ENCODE assay signal across 10 mouse cellular contexts in the genomic region with DNA sequence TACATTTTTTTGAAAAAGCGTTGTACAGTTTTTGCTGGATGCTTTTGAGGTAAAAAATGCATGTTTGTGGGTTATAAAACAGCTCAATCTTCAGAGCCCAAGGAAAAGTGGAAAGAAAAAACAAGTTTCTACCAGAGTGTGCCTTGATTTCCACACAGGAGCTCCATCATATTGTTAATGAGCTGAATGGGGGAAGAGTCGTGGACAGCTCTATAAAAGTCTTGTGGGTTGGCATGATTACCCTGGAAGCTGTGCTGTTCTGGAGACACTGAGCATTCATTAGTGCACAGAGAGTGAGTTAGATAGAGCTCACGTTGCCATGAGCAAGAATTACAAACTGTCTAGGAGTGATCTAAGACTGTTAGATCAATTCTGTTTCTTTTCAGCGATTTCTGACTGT. TPM values are rescaled to one million over a fixed set of nuclear protein-coding genes. Genes with fewer than 3 reads are reported as not detected.
DNase-seq lines count a peak whose midpoint lies in the region; ATAC-seq and TF ChIP-seq lines count a peak whose summit lies in the region.
"Had no signal": no experiment of that assay in that cellular context is flagged by ENCODE, and none has a peak within 500 bp of the region (broad histone marks: within the 10 kb centered on the region; RNA-seq: fewer than 3 reads in every experiment).

No protein-coding gene starts in this region.

- no peak for ATAC-seq in heart, embryonic 14.5 days (ENCODE audit: insufficient number of reproducible peaks, insufficient read depth, low FRiP score, low read depth)
- ATAC-seq in hindbrain, embryonic 12.5 days (ENCODE audit: low FRiP score), result no peak
- no peak for ATAC-seq in midbrain, embryonic 11.5 days (ENCODE audit: low FRiP score)
- ATAC-seq in granulocyte monocyte progenitor cell, adult 5-6 weeks (replicated peaks; ENCODE audit: poor library complexity, severe bottlenecking), result no peak

- H3K27me3 ChIP-seq in heart, embryonic 14.5 days (ENCODE audit: control insufficient read depth, insufficient read depth, low read length), result no peaks in the 10 kb centered on the region
- no peaks in the 10 kb centered on the region for H3K27me3 ChIP-seq in MEL (ENCODE audit: control insufficient read depth in 1 of 2, insufficient read depth in 2 of 2, low read length in 2 of 2)
- no peaks in the 10 kb centered on the region for H3K27me3 ChIP-seq in hindbrain, embryonic 12.5 days
- no peaks in the 10 kb centered on the region for H3K27me3 ChIP-seq in midbrain, embryonic 11.5 days (ENCODE audit: control insufficient read depth, insufficient read depth, low read length)

- H3K4me1 ChIP-seq in heart, embryonic 14.5 days (ENCODE audit: control insufficient read depth in 2 of 2, insufficient read depth in 2 of 2, low read length in 2 of 2), result peaks cover 2 to 16% of the 10 kb centered on the region in 2 experiments
- H3K4me1 ChIP-seq in MEL (ENCODE audit: control insufficient read depth in 1 of 2, insufficient read depth in 2 of 2, low read length in 2 of 2), result peaks cover 0 to 16% of the 10 kb centered on the region in 2 experiments; a peak in 2 of 4 replicates
- peaks cover 27% of the 10 kb centered on the region for H3K4me1 ChIP-seq in hindbrain, embryonic 12.5 days
- H3K4me1 ChIP-seq in midbrain, embryonic 11.5 days (ENCODE audit: control insufficient read depth, insufficient read depth, low read length), result peaks cover 14% of the 10 kb centered on the region

- peak overlapping the region; percentile 99 for H3K9ac ChIP-seq in heart, embryonic 14.5 days (ENCODE audit: low read length)
- H3K9ac ChIP-seq in MEL (ENCODE audit: control insufficient read depth, low read depth, low read length, poor library complexity, severe bottlenecking), result peak overlapping the region; percentile 96
- H3K9ac ChIP-seq in hindbrain, embryonic 12.5 days, result peak overlapping the region; percentile 99
- peak overlapping the region; percentile 100 for H3K9ac ChIP-seq in midbrain, embryonic 11.5 days (ENCODE audit: low read length)

- WGBS in heart, embryonic 14.5 days, result 49% methylated on average over 4 of the region's 4 CpGs
- 49% methylated on average over 4 of the region's 4 CpGs for WGBS in hindbrain, embryonic 12.5 days
- 62% methylated on average over 4 of the region's 4 CpGs for WGBS in midbrain, embryonic 11.5 days

- TF ChIP-seq CTCF in MEL (IDR thresholded peaks at IDR 0.05 in 2 of 3, conservative IDR thresholded peaks at IDR 0.05 in 1 of 3; ENCODE audit: control insufficient read depth in 1 of 3, insufficient read depth in 1 of 3, low read depth in 2 of 3, low read length in 3 of 3, poor library complexity in 1 of 3, severe bottlenecking in 1 of 3), result no peak

- no peak for DNase-seq in heart, postnatal 36 days
- DNase-seq in MEL (ENCODE audit: low read depth, low spot score), result no peak
- no peak for DNase-seq in midbrain, embryonic 11.5 days (ENCODE audit: low spot score, missing footprints)
- DNase-seq in thymus, postnatal 25 days, result no peak
- no peak for DNase-seq in urinary bladder, postnatal 4 days (ENCODE audit: low spot score in 2 of 2)
- DNase-seq: layer of hippocampus, postnatal 36 days; right cerebral cortex, postnatal 25 days had no signal

- peak overlapping the region in 1 of 2 experiments; percentile 92; a peak in 2 of 4 replicates for H3K4me3 ChIP-seq in heart, embryonic 14.5 days (ENCODE audit: control insufficient read depth in 1 of 2, insufficient read depth in 1 of 2, low read depth in 1 of 2, low read length in 2 of 2)
- peak overlapping the region; percentile 58 to 61 for H3K4me3 ChIP-seq in MEL (ENCODE audit: control insufficient read depth in 1 of 2, insufficient read depth in 1 of 2, low read depth in 2 of 2, low read length in 2 of 2)
- H3K4me3 ChIP-seq in hindbrain, embryonic 12.5 days, result peak overlapping the region; percentile 93
- H3K4me3 ChIP-seq in midbrain, embryonic 11.5 days (ENCODE audit: low read depth, low read length), result peak overlapping the region; percentile 97

- intact Hi-C loops in heart, postnatal 36 days (cut with DNase I), result loop anchor here (5.0 kb wide), 1 partner anchor 90 kb away; no protein-coding TSS in a partner anchor

- H3K36me3 ChIP-seq in heart, embryonic 14.5 days (ENCODE audit: control insufficient read depth, insufficient read depth, low read length), result peaks cover 60% of the 10 kb centered on the region
- H3K36me3 ChIP-seq in MEL (ENCODE audit: control insufficient read depth in 1 of 2, insufficient read depth in 2 of 2, low read length in 2 of 2), result peaks cover 20 to 46% of the 10 kb centered on the region in 2 experiments
- H3K36me3 ChIP-seq in hindbrain, embryonic 12.5 days, result peaks cover 33% of the 10 kb centered on the region
- H3K36me3 ChIP-seq in midbrain, embryonic 11.5 days (ENCODE audit: control insufficient read depth, insufficient read depth, low read length), result peaks cover 10% of the 10 kb centered on the region

- H3K4me2 ChIP-seq in heart, embryonic 14.5 days (ENCODE audit: low read length), result peak overlapping the region; percentile 70
- peak overlapping the region; percentile 68 for H3K4me2 ChIP-seq in hindbrain, embryonic 12.5 days (replicated peaks)
- peak overlapping the region; percentile 72 for H3K4me2 ChIP-seq in midbrain, embryonic 11.5 days

- H3K9me3 ChIP-seq in heart, embryonic 14.5 days (ENCODE audit: control insufficient read depth, low read length), result no peaks in the 10 kb centered on the region
- H3K9me3 ChIP-seq in MEL (replicated peaks; ENCODE audit: insufficient read depth, low read length), result no peaks in the 10 kb centered on the region
- no peaks in the 10 kb centered on the region for H3K9me3 ChIP-seq in hindbrain, embryonic 12.5 days (replicated peaks)
- no peaks in the 10 kb centered on the region for H3K9me3 ChIP-seq in midbrain, embryonic 11.5 days (ENCODE audit: control insufficient read depth, low read length)

- TF ChIP-seq RAD21 in MEL (IDR thresholded peaks at IDR 0.05; ENCODE audit: low read depth, low read length), result no peak

- TF ChIP-seq POLR2A in MEL (IDR thresholded peaks at IDR 0.05; ENCODE audit: control insufficient read depth in 1 of 2, insufficient read depth in 1 of 2, low read depth in 1 of 2, low read length in 2 of 2, poor library complexity in 1 of 2), result no peak

- peaks cover 69% of the 10 kb centered on the region for H3K79me2 ChIP-seq in MEL (ENCODE audit: control insufficient read depth, insufficient read depth, low read length, poor library complexity)

- no peak overlapping the region for H3K27ac ChIP-seq in heart, embryonic 14.5 days (replicated peaks in 1 of 2; ENCODE audit: control insufficient read depth in 1 of 2, insufficient read depth in 1 of 2, low read depth in 2 of 2, low read length in 2 of 2)
- H3K27ac ChIP-seq in MEL (ENCODE audit: control insufficient read depth, low read depth, low read length), result no peak overlapping the region
- H3K27ac ChIP-seq in hindbrain, embryonic 12.5 days, result peak overlapping the region; percentile 48; the same call in 1 of the 2 replicates
- H3K27ac ChIP-seq in midbrain, embryonic 11.5 days (ENCODE audit: low read depth, low read length), result no peak overlapping the region

- TF ChIP-seq EP300 in MEL (IDR thresholded peaks at IDR 0.05; ENCODE audit: low read depth in 1 of 2, low read length in 2 of 2), result no peak

RNA-seq across cellular contexts. Expression of a gene that starts 2.1 kb away (rescaled TPM):
- 333 and 340 TPM in 2 replicates for polyA plus RNA-seq in heart, embryonic 14.5 days (2014; fragmentation: Nextera tagmentation; extraction: Ambion mirVana)
- 10 to 100 TPM; 61.7 to 69.7 TPM for total RNA-seq in heart, postnatal 36 days (2021)
- total RNA-seq in MEL (2012; rRNA removed), result 250 and 253 TPM in 2 replicates
- polyA plus RNA-seq in MEL (2012; ENCODE audit: insufficient read depth in 1 of 2, insufficient read length in 2 of 2, low read depth in 1 of 2, low replicate concordance in 2 of 2, missing spikeins in 1 of 2), result 100 to 1,000 TPM in 1 of 2 experiments, not detected in 1; 177 TPM
- 559 and 584 TPM in 2 replicates for polyA plus RNA-seq in hindbrain, embryonic 12.5 days (2016; fragmentation: Nextera tagmentation; extraction: Ambion mirVana)
- 757 and 781 TPM in 2 replicates for polyA plus RNA-seq in midbrain, embryonic 11.5 days (2014; fragmentation: Nextera tagmentation; extraction: Ambion mirVana)
- 259 and 278 TPM in 2 replicates for total RNA-seq in granulocyte monocyte progenitor cell, adult 5-6 weeks (2014; fragmentation: Nextera tagmentation)
- 377 and 496 TPM in 2 replicates for total RNA-seq in granulocyte monocyte progenitor cell, adult 5-6 weeks (2017)

RNA-seq across cellular contexts. Expression of a gene that starts 2.5 kb away (rescaled TPM):
- 638 and 739 TPM in 2 replicates for polyA plus RNA-seq in heart, embryonic 14.5 days (2014; fragmentation: Nextera tagmentation; extraction: Ambion mirVana)
- 100 to 1,000 TPM; 408 to 439 TPM for total RNA-seq in heart, postnatal 36 days (2021)
- total RNA-seq in MEL (2012; rRNA removed), result 635 and 657 TPM in 2 replicates
- polyA plus RNA-seq in MEL (2012; ENCODE audit: insufficient read depth in 1 of 2, insufficient read length in 2 of 2, low read depth in 1 of 2, low replicate concordance in 2 of 2, missing spikeins in 1 of 2), result 1,000 to 10,000 TPM; 1,226 to 1,710 TPM
- 2,304 and 2,598 TPM in 2 replicates for polyA plus RNA-seq in hindbrain, embryonic 12.5 days (2016; fragmentation: Nextera tagmentation; extraction: Ambion mirVana)
- 1,654 and 1,893 TPM in 2 replicates for polyA plus RNA-seq in midbrain, embryonic 11.5 days (2014; fragmentation: Nextera tagmentation; extraction: Ambion mirVana)
- 1,481 and 1,500 TPM in 2 replicates for total RNA-seq in granulocyte monocyte progenitor cell, adult 5-6 weeks (2014; fragmentation: Nextera tagmentation)
- 1,312 and 1,646 TPM in 2 replicates for total RNA-seq in granulocyte monocyte progenitor cell, adult 5-6 weeks (2017)

RNA-seq across cellular contexts. Expression of a gene that starts 39.7 kb away (rescaled TPM):
- polyA plus RNA-seq in heart, embryonic 14.5 days (2014; fragmentation: Nextera tagmentation; extraction: Ambion mirVana), result 4.1 and 4.3 TPM in 2 replicates
- under 1 TPM; 0.35 to 0.36 TPM for total RNA-seq in heart, postnatal 36 days (2021)
- 0.07 and 0.15 TPM in 2 replicates for total RNA-seq in MEL (2012; rRNA removed)
- under 1 TPM in 1 of 2 experiments, not detected in 1; 0.21 TPM for polyA plus RNA-seq in MEL (2012; ENCODE audit: insufficient read depth in 1 of 2, insufficient read length in 2 of 2, low read depth in 1 of 2, low replicate concordance in 2 of 2, missing spikeins in 1 of 2)
- 3.8 and 4.5 TPM in 2 replicates for polyA plus RNA-seq in hindbrain, embryonic 12.5 days (2016; fragmentation: Nextera tagmentation; extraction: Ambion mirVana)
- polyA plus RNA-seq in midbrain, embryonic 11.5 days (2014; fragmentation: Nextera tagmentation; extraction: Ambion mirVana), result 4.3 and 5.3 TPM in 2 replicates
- total RNA-seq in granulocyte monocyte progenitor cell, adult 5-6 weeks (2014; fragmentation: Nextera tagmentation), result not detected in 2 replicates
- 0.73 TPM in 1 of 2 replicates, not detected in the other for total RNA-seq in granulocyte monocyte progenitor cell, adult 5-6 weeks (2017)

RNA-seq across cellular contexts. Expression of a gene that starts 51.5 kb away (rescaled TPM):
- 18.1 and 19.7 TPM in 2 replicates for polyA plus RNA-seq in heart, embryonic 14.5 days (2014; fragmentation: Nextera tagmentation; extraction: Ambion mirVana)
- total RNA-seq in heart, postnatal 36 days (2021), result 10 to 100 TPM; 11.7 to 12.6 TPM
- 3.9 and 6.6 TPM in 2 replicates for total RNA-seq in MEL (2012; rRNA removed)
- 1 to 10 TPM in 1 of 2 experiments, not detected in 1; 7.0 TPM for polyA plus RNA-seq in MEL (2012; ENCODE audit: insufficient read depth in 1 of 2, insufficient read length in 2 of 2, low read depth in 1 of 2, low replicate concordance in 2 of 2, missing spikeins in 1 of 2)
- polyA plus RNA-seq in hindbrain, embryonic 12.5 days (2016; fragmentation: Nextera tagmentation; extraction: Ambion mirVana), result 39.7 and 43.1 TPM in 2 replicates
- 52.0 and 53.4 TPM in 2 replicates for polyA plus RNA-seq in midbrain, embryonic 11.5 days (2014; fragmentation: Nextera tagmentation; extraction: Ambion mirVana)
- total RNA-seq in granulocyte monocyte progenitor cell, adult 5-6 weeks (2014; fragmentation: Nextera tagmentation), result 54.5 and 58.4 TPM in 2 replicates
- total RNA-seq in granulocyte monocyte progenitor cell, adult 5-6 weeks (2017), result 57.2 and 65.3 TPM in 2 replicates
